Mouse (Mus musculus) right cerebral cortex, postnatal 36 days (tissue): ENCODE data around the gene Gm20425.
"Not testable (repeated sequence)": the region's sequence is repeated elsewhere in the genome, so short reads cannot be mapped to it uniquely, and the experiment has no call there.

Experiments used
- DNase-seq, 2 experiments: peaks; one replicate each; pipeline ENCODE4 v3.0.0; 2022; ENCODE audit warnings: low spot score in 2 of 2, mixed read lengths in 1 of 2

Gene Gm20425

GRCm38 (mm10) chr9:103155158-103155557, 74.9 kb downstream of the Gm20425 start:
- DNase-seq: not testable (repeated sequence)

GRCm38 (mm10) chr9:103154568-103154967, 75.5 kb downstream of the Gm20425 start:
- no peak for DNase-seq

GRCm38 (mm10) chr9:103153286-103153685, 76.8 kb downstream of the Gm20425 start:
- DNase-seq: no peak

- DNase-seq: no peak
Observed at GRCm38 (mm10) chr9:103149074-103149799, 80.9 kb downstream of the Gm20425 start.

- no peak for DNase-seq
Observed at GRCm38 (mm10) chr9:103147103-103147502, 83.0 kb downstream of the Gm20425 start.

GRCm38 (mm10) chr9:103146703-103147102, 83.4 kb downstream of the Gm20425 start:
- DNase-seq: peak in 1 of 2 experiments; percentile 44

GRCm38 (mm10) chr9:103146257-103146656, 83.8 kb downstream of the Gm20425 start:
- DNase-seq: no peak

GRCm38 (mm10) chr9:103145351-103145750, 84.8 kb downstream of the Gm20425 start:
- no peak for DNase-seq

GRCm38 (mm10) chr9:103143881-103144280, 86.2 kb downstream of the Gm20425 start:
- no peak for DNase-seq

GRCm38 (mm10) chr9:103141266-103141665, 88.8 kb downstream of the Gm20425 start:
- no peak for DNase-seq

- DNase-seq: no peak
Observed at GRCm38 (mm10) chr9:103140384-103140783, 89.7 kb downstream of the Gm20425 start.
